Mouse (Mus musculus) midbrain, embryonic 14.5 days (tissue): Measurements from ENCODE around the gene Plp2. TPM values are rescaled to one million over a fixed set of nuclear protein-coding genes. Genes with fewer than 3 reads are reported as not detected.
"Not testable (repeated sequence)": the region's sequence is repeated elsewhere in the genome, so short reads cannot be mapped to it uniquely, and the experiment has no call there.

ENCODE experiments used
- ATAC-seq: fragments of 200-750 bp; cut with Nextera tagmentation; 2 replicates; pipeline ENCODE4 v1.8.0; 2017; ENCODE audit warnings: moderate number of reproducible peaks, moderate library complexity; ENCODE audit not compliant: low FRiP score, low TSS enrichment
- DNase-seq: peaks from one replicate; pipeline ENCODE4 v3.0.0-alpha.2; 2015
- H3K27ac ChIP-seq: fragments of 300-500 bp; sonication (generic); replicated peaks from 2 replicates; pipeline ENCODE4 v1.5.1; 2014; ENCODE audit warnings: mild to moderate bottlenecking, low read depth, low read length, moderate library complexity
- H3K27me3 ChIP-seq: fragments of 300-500 bp; sonication (generic); 2 replicates; pipeline ENCODE4 v1.6.1; 2014; ENCODE audit warnings: low read length, control low read depth, mixed read lengths; ENCODE audit not compliant: control insufficient read depth, insufficient read depth
- H3K36me3 ChIP-seq: fragments of 300-500 bp; sonication (generic); 2 replicates; pipeline ENCODE4 v1.6.1; 2014; ENCODE audit warnings: low read length, control low read depth; ENCODE audit not compliant: control insufficient read depth, insufficient read depth
- H3K4me1 ChIP-seq: fragments of 300-500 bp; sonication (generic); 2 replicates; pipeline ENCODE4 v1.6.1; 2014; ENCODE audit warnings: mild to moderate bottlenecking, antibody characterized with exemption, low read length, control low read depth; ENCODE audit not compliant: control insufficient read depth, insufficient read depth
- H3K4me2 ChIP-seq: fragments of 300-500 bp; sonication (generic); 2 replicates; pipeline ENCODE4 v1.6.1; 2014; ENCODE audit warnings: mild to moderate bottlenecking, low read length, moderate library complexity
- H3K4me3 ChIP-seq: fragments of 300-500 bp; sonication (generic); replicated peaks from 2 replicates; pipeline ENCODE4 v1.5.1; 2014; ENCODE audit warnings: low read depth, low read length
- H3K9ac ChIP-seq: fragments of 300-500 bp; sonication (generic); replicated peaks from 2 replicates; pipeline ENCODE4 v1.6.1; 2014; ENCODE audit warnings: mild to moderate bottlenecking, low read length, moderate library complexity
- H3K9me3 ChIP-seq: fragments of 300-500 bp; sonication (generic); 2 replicates; pipeline ENCODE4 v1.6.1; 2016; ENCODE audit warnings: low read length, control low read depth, mixed read lengths; ENCODE audit not compliant: control insufficient read depth
- WGBS: fragments of 180-500 bp; shearing (Covaris S2); extraction: QIAGEN DNeasy Blood & Tissue Kit; methylation state at CpG from one replicate; pipeline ENCODE4 v1.1.7; 2014; 5-methylcytosine and 5-hydroxymethylcytosine counted together
- polyA plus RNA-seq: library from polyadenylated mRNA; unstranded; fragments of >200 nt; fragmentation: Nextera tagmentation; extraction: Ambion mirVana; gene quantifications from 2 replicates; pipeline ENCODE4 v1.2.1, GENCODE M21; 2014

Plp2 gene
- 11.2 and 22.4 TPM in 2 replicates for polyA plus RNA-seq

DNA sequence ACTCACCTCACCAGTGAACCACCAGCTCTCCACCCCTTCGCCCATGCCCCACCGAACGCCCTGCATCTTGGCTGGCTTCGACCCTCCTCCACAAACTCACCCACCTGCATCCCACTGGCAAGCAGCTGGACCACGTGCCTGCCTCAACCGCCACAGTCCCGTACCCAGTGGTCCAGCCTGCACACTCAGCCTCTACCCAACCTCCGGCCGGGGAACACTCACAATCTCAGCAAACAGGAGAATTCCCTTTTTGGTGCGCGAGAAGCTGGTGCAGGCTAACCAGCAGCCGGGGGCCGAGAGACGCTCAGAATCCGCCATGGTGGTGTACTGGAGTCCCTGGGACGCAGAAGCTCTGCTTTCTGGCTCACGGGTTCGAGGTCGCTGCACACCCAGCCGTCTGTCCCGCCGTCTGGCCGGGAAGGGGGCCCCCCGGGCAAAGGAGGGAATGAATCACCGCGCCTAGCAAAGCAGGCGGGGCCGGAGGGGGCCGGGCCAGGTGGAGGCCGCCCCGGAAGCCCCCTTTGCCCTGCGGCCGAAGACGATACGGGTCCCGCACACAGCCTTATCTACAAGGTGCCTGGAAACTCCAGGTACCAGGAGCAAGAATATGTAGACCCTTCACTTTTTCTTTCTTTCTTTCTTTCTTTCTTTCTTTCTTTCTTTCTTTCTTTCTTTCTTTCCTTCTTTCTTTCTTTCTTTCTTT, at the start of gene Plp2:
Gene Plp2, minus strand, starts transcription at position 470 of the 703 bp plus-strand sequence.
- 0 out of 2 replicates have a peak within 1 kb of the TSS, but pooled peaks have one; percentile 9 for H3K9ac ChIP-seq
- peak within 1 kb of the TSS; percentile 44 for H3K4me2 ChIP-seq
- H3K4me1 ChIP-seq = no peaks in the 10 kb centered on the region
- peak within 1 kb of the TSS; percentile 27 for H3K4me3 ChIP-seq
- WGBS = 23% methylated on average over 36 of the region's 36 CpGs
- DNase-seq = no peak
- H3K9me3 ChIP-seq = no peaks in the 10 kb centered on the region
- peak; percentile 48; the same call in 1 of the 2 replicates for ATAC-seq
- H3K27ac ChIP-seq = no peak within 1 kb of the TSS
- H3K27me3 ChIP-seq = no peaks in the 10 kb centered on the region
- H3K36me3 ChIP-seq = no peaks in the 10 kb centered on the region

DNA sequence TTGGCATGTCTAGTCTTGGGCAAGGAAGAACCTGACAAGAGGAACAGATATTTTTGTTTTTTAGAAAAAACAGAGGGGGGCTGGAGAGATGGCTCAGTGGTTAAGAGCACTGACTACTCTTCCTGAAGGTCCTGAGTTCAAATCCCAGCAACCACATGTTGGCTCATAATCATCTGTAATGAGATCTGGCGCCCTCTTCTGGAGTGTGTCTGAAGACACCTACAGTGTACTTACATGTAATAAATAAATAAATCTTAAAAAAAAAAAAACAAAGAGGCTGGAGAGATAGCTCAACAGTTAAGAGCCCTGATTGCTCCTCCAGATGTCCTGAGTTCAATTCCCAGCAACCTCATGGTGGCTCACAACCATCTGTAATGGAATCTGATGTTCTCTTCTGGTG, 44.9 kb upstream of the Plp2 start:
- H3K4me1 ChIP-seq, H3K27me3 ChIP-seq, ATAC-seq, H3K27ac ChIP-seq, H3K9me3 ChIP-seq, H3K36me3 ChIP-seq, H3K4me3 ChIP-seq, H3K9ac ChIP-seq, DNase-seq, H3K4me2 ChIP-seq: not testable (repeated sequence)
- 32% methylated on average over 1 of the region's 1 CpGs for WGBS

DNA sequence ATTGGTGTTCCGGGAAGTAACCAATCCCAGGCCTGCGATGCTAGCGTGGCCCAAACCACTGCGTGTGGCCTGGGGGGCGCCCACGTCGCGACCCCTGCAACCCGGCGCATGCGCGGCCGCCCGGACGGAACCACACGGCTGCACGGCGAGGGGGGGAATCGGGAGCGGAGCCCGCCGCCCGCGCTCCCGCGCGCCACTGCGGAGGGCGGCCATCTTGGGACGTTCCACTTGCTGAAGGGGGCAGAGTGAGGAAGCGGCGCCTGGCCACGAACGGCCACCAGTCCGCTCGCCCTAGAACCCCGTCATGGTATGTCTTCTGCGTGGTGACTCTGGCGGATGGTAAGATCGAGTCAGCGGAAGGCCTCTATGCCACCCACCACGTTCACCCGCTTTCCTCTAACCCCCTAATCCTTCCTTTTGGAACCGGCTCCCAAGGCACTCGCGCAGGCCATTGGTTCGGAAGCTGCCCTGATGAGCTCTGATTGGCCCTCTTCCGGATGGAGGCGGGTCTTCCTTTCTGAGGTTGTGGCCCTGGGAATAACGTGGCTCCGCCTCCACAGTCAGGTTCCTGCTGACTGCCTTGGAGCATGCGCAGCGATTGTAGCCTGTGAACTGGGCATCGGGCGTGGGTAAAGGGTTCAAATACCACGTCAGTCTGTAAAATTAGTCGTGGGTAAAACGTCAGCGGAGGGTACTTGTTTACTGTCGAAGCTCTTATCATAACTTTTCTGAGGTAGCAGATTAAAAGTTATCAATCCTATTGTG, 43.1 kb upstream of the Plp2 start, which contains the start of gene Wdr45:
Gene Wdr45, plus strand, starts transcription at position 199 of the 765 bp plus-strand sequence.
- Histone ChIP-seq H3K27ac (0 out of 2 replicates have a peak within 1 kb of the TSS, but pooled peaks have one; percentile 26), H3K4me2 (peak within 1 kb of the TSS; percentile 53), H3K4me3 (peak within 1 kb of the TSS; percentile 34)
- H3K36me3 ChIP-seq, H3K4me1 ChIP-seq, H3K9ac ChIP-seq, H3K27me3 ChIP-seq, H3K9me3 ChIP-seq: not testable (repeated sequence)
- DNase-seq (peak; percentile 94), ATAC-seq (peak; percentile 96)
- 26% methylated on average over 42 of the region's 60 CpGs for WGBS

DNA sequence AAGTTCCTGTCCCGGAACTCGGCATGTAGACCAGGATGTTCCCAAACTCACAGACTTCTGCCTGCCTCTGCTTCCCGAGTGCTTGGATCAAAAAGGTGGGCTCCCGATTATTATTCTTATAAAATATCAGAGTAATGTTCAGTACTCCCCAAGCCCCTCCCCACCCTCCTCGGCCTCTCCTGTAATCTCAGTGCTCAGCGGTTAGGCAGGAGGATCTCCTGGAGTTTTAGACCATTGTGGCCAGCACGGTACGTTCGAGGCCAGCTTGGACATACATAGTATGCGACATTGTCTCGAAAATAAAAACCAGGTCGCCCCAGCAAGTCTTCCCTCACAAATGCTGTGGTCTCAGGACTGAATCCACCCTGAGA, 42.6 kb upstream of the Plp2 start:
- not testable (repeated sequence) for DNase-seq, H3K27me3 ChIP-seq, H3K9me3 ChIP-seq, H3K4me1 ChIP-seq, H3K9ac ChIP-seq, H3K36me3 ChIP-seq
- Histone ChIP-seq H3K27ac (0 out of 2 replicates have a peak overlapping the region, but pooled peaks have one; percentile 26), H3K4me3 (peak overlapping the region; percentile 34), H3K4me2 (peak overlapping the region; percentile 53)
- peak; percentile 60; the same call in 1 of the 2 replicates for ATAC-seq
- WGBS = 38% methylated on average over 5 of the region's 12 CpGs

DNA sequence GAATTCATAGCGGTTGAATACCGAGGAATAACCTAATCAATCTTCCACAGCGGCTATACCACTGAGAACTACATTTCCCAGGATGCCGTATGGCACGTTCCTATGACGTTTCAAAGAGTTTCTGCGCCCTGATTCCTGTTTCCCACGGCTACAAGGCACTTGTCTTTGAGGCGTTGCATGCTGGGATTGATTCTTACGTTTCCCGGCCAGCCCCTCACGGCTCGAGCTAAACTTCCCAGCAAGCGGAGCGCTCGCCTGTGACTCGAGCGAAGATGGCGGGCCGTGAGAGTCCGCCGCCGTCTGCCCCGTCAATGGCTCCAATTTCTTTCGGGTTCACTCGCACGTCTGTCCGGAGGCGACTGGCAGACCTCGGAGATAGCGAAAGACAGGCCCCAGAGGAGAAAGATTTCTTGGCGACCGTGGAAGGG, 25.8 kb upstream of the Plp2 start, which contains the start of gene Gpkow:
Gene Gpkow, plus strand, starts transcription at position 178 of the 428 bp plus-strand sequence.
- peak within 1 kb of the TSS; percentile 43; the same call in 1 of the 2 replicates for H3K9ac ChIP-seq
- H3K4me3 ChIP-seq = peak within 1 kb of the TSS; percentile 50
- ATAC-seq (peak; percentile 95), DNase-seq (peak; percentile 94)
- peaks cover 9% of the 10 kb centered on the region; the same call in 1 of the 2 replicates for H3K36me3 ChIP-seq
- no peaks in the 10 kb centered on the region for H3K27me3 ChIP-seq
- no peaks in the 10 kb centered on the region for H3K4me1 ChIP-seq
- H3K9me3 ChIP-seq = no peaks in the 10 kb centered on the region
- H3K27ac ChIP-seq = no peak within 1 kb of the TSS
- WGBS = 20% methylated on average over 33 of the region's 33 CpGs
- peak within 1 kb of the TSS; percentile 58 for H3K4me2 ChIP-seq

DNA sequence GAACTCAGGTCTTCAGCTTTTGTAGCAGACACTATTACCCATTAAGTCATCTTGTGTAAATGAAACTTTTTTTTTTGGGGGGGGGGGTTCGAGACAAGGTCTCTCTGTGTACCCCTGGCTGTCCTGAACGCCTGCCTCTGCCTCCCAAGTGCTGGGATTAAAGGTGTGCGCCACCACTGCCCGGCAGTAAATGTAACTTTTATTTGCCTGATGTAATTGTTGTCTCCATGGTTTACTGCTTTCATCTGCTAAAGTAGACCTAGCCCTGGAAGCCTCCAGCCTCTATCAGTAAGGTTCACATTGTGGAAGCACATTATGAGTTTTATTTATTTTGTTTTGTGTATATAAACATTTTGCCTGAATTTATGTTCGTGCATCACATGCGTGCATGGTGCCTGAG, 25.3 kb upstream of the Plp2 start:
- H3K36me3 ChIP-seq = peaks cover 9% of the 10 kb centered on the region; the same call in 1 of the 2 replicates
- H3K4me1 ChIP-seq = no peaks in the 10 kb centered on the region
- no peak overlapping the region for H3K4me3 ChIP-seq
- 53% methylated on average over 6 of the region's 6 CpGs for WGBS
- H3K27me3 ChIP-seq = no peaks in the 10 kb centered on the region
- no peak overlapping the region for H3K27ac ChIP-seq
- ATAC-seq (peak; percentile 49), DNase-seq (no peak)
- H3K4me2 ChIP-seq = peak overlapping the region; percentile 42
- H3K9me3 ChIP-seq = no peaks in the 10 kb centered on the region
- no peak overlapping the region for H3K9ac ChIP-seq

DNA sequence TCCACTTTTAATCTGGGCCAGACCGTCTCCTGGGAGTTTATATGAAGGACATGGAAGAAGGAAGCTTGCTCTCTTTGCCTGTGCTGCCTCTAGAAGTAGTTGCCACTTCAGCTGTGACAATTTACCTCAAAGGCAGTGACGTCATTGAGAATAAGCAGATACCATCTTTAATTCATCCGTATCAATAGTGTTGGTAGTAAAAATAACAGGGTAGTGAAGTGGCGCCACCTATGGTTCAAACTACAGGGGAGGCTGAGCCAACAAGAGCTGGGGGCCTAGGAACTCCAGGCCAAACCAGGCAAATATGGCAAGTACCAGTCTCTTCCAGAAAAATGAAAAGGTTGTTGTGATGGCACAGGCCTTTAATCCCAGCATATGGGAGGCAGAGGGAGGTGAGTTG, 21.7 kb upstream of the Plp2 start:
- Histone ChIP-seq H3K4me1 (no peaks in the 10 kb centered on the region), H3K9ac (no peak overlapping the region), H3K9me3 (no peaks in the 10 kb centered on the region), H3K4me2 (no peak overlapping the region), H3K27ac (no peak overlapping the region), H3K4me3 (no peak overlapping the region), H3K36me3 (no peaks in the 10 kb centered on the region), H3K27me3 (no peaks in the 10 kb centered on the region)
- ATAC-seq = no peak
- DNase-seq = no peak
- WGBS = 42% methylated on average over 4 of the region's 4 CpGs

DNA sequence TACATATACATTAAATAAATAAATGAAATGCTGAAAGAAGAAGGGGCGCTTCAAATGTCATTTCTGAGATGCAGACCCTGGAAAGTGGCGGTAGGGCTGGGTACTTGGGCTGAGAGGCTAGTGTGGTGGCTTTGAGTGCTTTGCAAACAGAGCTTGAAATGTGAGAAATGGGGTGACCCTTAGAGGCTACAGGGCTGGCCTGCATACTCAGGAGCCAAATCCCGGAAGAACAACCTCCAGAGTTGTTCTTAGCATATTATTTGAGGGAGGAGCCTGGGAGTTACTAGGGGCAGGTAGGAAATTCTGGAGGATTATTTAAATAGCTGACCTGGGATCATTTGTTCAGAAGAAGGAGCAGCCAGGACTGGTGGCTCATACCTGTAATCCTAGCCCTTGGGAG, 19.3 kb upstream of the Plp2 start:
- no peak overlapping the region for H3K9ac ChIP-seq
- no peak overlapping the region for H3K4me2 ChIP-seq
- H3K9me3 ChIP-seq = no peaks in the 10 kb centered on the region
- DNase-seq (no peak), ATAC-seq (no peak)
- WGBS = 65% methylated on average over 3 of the region's 3 CpGs
- H3K4me1 ChIP-seq = no peaks in the 10 kb centered on the region
- H3K27me3 ChIP-seq = no peaks in the 10 kb centered on the region
- H3K27ac ChIP-seq = no peak overlapping the region
- no peaks in the 10 kb centered on the region for H3K36me3 ChIP-seq
- H3K4me3 ChIP-seq = no peak overlapping the region
